Mouse (Mus musculus): ENCODE data around the gene Esyt2.

Esyt2 gene

DNA sequence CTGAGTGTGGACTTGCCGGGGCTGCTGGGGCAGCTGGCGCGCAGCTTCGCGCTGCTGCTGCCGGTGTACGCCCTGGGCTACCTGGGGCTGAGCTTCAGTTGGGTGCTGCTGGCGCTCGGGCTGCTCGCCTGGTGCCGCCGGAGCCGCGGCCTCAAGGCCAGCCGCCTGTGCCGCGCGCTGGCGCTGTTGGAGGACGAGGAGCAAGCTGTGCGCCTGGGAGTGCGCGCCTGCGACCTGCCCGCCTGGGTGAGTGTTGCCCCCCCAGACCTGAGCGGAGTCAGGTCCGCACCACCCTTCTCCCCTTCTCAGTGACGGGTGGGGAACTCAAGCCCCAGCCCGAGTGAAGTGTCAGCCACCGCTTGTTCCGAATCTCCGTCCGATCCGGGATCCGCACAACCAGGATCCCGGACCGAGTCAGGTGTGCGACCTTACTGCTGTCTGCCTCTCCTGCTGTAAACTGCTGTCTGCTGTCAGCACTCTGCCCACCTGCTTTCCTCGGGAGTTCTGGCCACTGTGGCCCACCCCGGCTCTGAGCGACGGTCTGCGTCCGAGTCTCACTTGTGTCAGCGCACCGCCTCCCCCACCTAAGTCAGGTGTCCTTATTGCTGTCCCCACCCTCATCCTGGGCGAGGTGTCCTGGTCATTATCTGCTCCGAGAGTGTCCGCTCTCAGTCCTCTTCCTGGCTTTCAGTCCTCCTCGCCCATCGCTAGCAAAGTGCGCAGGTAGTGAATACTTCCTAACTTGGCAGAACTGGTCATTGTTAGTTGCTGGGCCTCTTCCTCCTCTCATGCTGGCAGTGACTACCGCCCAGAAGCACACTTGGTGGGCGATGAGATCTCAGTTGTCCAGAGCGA lies 658 bp downstream of the Esyt2 start:
- peak in 1 of 2 experiments; percentile 47 for DNase-seq

- DNase-seq = no peak
These were observed 1.9 kb downstream of the Esyt2 start for GRCm38 (mm10) chr12:116282856-116283255.

- DNase-seq = no peak
These were observed 2.5 kb downstream of the Esyt2 start for GRCm38 (mm10) chr12:116283511-116283910.

- no peak for DNase-seq
These were observed 12.2 kb downstream of the Esyt2 start for GRCm38 (mm10) chr12:116293185-116293584.

GRCm38 (mm10) chr12:116293599-116294292 lies 12.8 kb downstream of the Esyt2 start:
- no peak for DNase-seq

DNA sequence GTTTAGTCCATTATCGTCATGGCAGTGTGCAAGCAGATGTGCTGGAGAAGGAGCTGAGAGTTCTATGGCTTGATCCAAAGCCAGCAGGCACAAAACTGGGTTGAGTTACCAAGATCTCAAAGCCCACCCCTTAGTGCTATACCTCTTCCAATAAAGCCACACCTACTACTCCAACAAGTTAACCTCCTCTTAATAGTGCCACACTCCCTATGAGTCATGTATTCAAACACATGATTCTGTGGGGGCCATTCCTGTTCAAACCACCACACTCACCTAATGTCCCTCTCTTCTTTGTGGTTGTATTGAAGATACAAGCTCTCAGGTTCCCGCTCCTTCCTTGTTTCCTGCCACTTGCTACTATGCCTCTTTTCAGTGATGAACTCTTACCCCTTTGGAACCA lies 18.9 kb downstream of the Esyt2 start:
- no peak for DNase-seq

- DNase-seq = no peak
These were observed 21.2 kb downstream of the Esyt2 start for GRCm38 (mm10) chr12:116302181-116302580.

GRCm38 (mm10) chr12:116306042-116306441 lies 25.0 kb downstream of the Esyt2 start:
- DNase-seq = peak; percentile 6 to 16

DNA sequence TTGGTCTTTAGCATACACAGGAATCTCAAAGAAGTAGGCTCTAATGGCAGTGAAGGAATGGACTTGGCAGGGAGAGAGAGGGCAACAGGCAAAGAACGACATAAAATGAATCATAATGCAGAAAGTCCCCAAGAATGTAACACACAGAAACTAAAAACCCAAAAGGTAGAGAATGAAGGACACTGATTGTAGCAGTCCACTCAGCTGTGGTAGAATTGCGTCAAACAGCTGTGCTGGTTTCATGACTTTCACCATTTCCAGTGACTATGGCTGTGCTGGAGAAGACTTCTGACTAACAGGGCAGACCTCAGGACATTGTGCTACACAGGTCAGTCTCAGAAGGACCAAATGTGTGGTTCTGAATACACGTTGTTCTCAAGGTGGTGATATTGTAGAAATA lies 26.9 kb downstream of the Esyt2 start:
- DNase-seq = no peak

DNA sequence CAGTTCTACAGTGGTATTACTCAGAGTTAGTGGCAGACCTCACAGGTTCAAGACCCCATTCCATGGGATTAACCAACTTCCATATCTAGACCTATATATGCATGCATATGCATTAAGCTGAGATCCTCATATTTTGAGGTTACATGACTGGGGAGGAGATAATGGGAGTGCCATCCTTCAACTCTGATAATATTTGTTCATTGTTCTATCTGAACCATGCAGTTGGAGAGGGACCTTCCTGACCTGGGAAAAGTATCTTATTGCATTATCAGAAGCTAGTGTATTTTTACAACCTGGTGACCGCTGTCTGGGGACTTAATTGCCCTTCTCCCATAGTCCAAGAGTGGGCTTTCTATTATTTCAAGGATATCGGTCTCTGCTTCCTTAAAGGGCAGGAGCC lies 27.6 kb downstream of the Esyt2 start:
- DNase-seq = no peak

- no peak for DNase-seq
These were observed 32.8 kb downstream of the Esyt2 start for GRCm38 (mm10) chr12:116313816-116314215.

DNA sequence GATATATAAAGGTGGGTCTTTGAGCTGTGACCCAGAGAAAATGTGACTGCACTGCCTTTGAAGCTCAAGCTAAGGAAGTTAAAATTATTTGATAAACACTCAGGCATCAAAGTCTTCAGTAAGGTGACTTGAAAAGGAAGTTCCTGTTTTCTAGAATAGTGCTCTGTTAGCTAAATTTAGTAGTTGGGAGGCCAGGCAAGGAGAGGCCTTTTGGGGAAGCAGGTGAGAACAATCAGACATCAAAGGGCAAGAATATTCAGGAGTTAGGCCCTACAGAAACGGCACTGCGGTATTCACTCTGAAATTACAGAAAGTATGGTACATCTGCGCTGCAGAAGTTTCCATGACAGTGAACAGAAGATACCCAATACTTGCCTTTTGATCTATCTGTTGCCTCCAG lies 34.5 kb downstream of the Esyt2 start:
- DNase-seq = no peak

DNA sequence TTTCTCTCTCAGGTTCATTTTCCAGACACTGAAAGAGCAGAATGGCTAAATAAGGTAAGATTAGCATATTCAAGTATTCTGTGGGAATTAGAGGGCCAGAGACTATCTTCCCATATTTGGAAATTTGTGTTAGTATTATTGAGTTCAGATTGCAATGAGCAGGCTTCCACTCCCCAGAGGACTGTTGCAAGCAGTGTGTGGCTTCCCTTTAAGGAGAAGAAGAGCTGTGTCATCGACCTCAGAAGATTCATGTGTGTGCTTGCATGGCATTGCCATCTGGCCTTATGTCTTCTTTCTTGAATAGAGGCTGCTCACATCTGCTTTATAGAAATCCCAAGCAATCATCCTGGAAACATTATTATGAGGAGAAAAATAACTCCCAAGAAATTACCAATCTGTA lies 36.8 kb downstream of the Esyt2 start:
- DNase-seq = no peak

- peak; percentile 14 to 41 for DNase-seq
These were observed 44.5 kb downstream of the Esyt2 start for GRCm38 (mm10) chr12:116325545-116325944.

DNA sequence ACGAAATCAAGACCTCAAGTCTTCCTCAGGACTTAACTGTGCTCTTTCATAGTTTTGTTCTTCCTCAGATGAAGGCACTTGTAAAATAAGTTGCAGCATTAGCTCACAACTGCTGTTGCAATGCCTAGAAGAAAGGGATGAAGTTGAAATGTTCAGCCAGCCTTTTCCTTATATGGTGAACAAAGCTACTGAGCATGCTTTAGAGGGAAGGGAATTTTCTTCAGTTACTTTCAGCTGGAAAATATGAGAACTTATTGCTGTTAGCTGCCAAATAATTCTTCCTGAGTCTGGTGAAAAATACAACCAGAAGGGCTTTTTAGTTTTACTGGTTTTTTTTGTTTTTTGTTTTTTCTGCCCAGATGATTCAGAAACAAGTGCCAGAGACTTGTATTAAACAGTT lies 45.2 kb downstream of the Esyt2 start:
- DNase-seq = no peak

- DNase-seq = no peak
These were observed 53.3 kb downstream of the Esyt2 start for GRCm38 (mm10) chr12:116334253-116334652.

- no peak for DNase-seq
These were observed 59.2 kb downstream of the Esyt2 start for GRCm38 (mm10) chr12:116340160-116340559.

- DNase-seq = no peak
These were observed 67.8 kb downstream of the Esyt2 start for GRCm38 (mm10) chr12:116348755-116349286.

DNA sequence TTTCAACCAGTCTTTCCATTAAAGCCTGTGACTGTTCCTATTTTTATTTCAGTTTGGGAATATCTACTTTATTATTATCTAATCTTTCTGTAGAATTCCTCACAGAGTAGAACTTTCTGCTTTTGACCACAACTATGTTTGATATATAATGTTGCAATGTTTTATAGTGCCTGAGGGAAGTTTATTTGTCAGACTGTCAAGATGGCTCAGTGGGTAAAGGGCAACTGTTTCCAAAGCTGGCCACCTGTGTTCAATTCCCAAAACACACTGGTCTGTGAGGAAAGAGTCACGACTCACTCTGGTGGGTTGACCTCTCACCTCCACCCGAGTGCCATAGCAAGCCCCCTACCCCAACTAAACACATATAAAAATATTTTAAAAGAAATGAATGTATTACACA lies 68.4 kb downstream of the Esyt2 start:
- DNase-seq = no peak

- DNase-seq = no peak
These were observed 70.0 kb downstream of the Esyt2 start for GRCm38 (mm10) chr12:116351022-116351421.

- peak in 1 of 2 experiments; percentile 3 for DNase-seq
These were observed 71.4 kb downstream of the Esyt2 start for GRCm38 (mm10) chr12:116352404-116352803.

DNA sequence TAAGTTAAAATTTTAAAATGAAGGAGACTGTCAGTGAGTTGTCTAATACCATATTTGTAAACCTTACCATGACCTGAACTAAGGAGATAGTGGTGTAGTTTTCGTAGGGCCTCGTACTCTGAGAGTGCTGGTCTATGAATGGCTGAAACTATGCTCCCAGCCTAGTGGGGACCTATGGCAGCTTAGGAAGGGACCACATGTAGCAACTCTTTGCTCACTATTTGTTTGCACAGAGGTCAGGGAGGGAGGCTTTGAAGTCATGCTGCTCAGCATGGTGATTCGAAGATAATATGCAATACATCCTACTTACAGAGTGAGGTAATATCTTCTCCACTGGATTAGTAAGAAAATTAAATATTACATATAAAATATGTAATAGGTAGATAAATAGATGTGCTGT lies 73.7 kb downstream of the Esyt2 start:
- no peak for DNase-seq

GRCm38 (mm10) chr12:116362091-116362490 lies 81.1 kb downstream of the Esyt2 start:
- DNase-seq = no peak

DNA sequence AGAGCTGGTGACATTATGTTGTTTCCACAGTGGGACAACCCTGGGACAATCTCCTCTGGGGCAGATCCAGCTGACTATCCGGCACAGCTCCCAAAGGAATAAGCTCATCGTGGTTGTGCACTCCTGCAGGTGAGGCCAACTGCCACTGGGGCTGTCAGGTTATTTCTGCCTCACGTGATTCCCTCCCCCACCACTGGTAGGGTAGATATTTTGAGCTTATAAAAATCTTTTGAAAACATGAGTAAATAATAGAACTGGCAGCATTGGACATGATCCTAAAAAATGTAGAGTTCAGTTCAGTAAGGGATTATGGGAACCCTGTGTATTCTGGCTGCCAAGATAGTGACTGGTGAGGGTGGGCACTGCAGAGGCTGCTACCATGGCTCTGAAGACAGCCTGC lies 85.9 kb downstream of the Esyt2 start:
- no peak for DNase-seq
